Mouse (Mus musculus) layer of hippocampus, postnatal 10 days (tissue): Measurements from ENCODE around the gene Ifitm10. TPM values are rescaled to one million over a fixed set of nuclear protein-coding genes. Genes with fewer than 3 reads are reported as not detected.
A peak's percentile ranks its signal among the peaks of the same experiment; 100 is the strongest.

Experiments used
- DNase-seq, 2 experiments: peaks; one replicate each; pipeline ENCODE4 v3.0.0; 2021; ENCODE audit warnings: low spot score in 2 of 2
- total RNA-seq, 2 experiments: library from RNA; stranded (reverse); gene quantifications; 2 replicates each; pipeline ENCODE4 v1.2.3; 2021

Gene Ifitm10
- total RNA-seq, 2 experiments from 2014 or later = 21.0 to 24.6 TPM

- DNase-seq = peak; percentile 76 to 79
These were observed 95.4 kb downstream of the Ifitm10 start for GRCm38 (mm10) chr7:142278183-142278582.

Other genes with a start within 250 kb of the Ifitm10 start
- not detected for gene Gm39115, start 237.7 kb downstream of the Ifitm10 start, total RNA-seq
- gene Gm45337, start 229.1 kb downstream of the Ifitm10 start, total RNA-seq = not detected
- not detected for gene Gm29735, start 216.6 kb downstream of the Ifitm10 start, total RNA-seq
- gene Gm4553, start 208.0 kb downstream of the Ifitm10 start, total RNA-seq = not detected
- gene Krtap5-2, start 197.7 kb downstream of the Ifitm10 start, total RNA-seq = not detected
- gene Gm10153, start 183.4 kb downstream of the Ifitm10 start, total RNA-seq = not detected
- gene Krtap5-3, start 172.4 kb downstream of the Ifitm10 start, total RNA-seq = not detected
- gene Gm7579, start 161.9 kb downstream of the Ifitm10 start, total RNA-seq = not detected
- gene Krtap5-5, start 143.8 kb downstream of the Ifitm10 start, total RNA-seq = not detected
- not detected for gene Gm40460, start 132.7 kb downstream of the Ifitm10 start, total RNA-seq
- gene Gm2431, start 115.4 kb downstream of the Ifitm10 start, total RNA-seq = not detected
- gene Gm4559, start 99.4 kb downstream of the Ifitm10 start, total RNA-seq = not detected
- gene Krtap5-1, start 76.6 kb downstream of the Ifitm10 start, total RNA-seq = not detected
- not detected for gene Krtap5-4, start 70.2 kb downstream of the Ifitm10 start, total RNA-seq
- gene Gm49369, start 8.9 kb upstream of the Ifitm10 start, total RNA-seq = 1 to 10 TPM in 1 of 2 experiments, not detected in 1; 6.5 TPM
- gene Ctsd, start 14.3 kb upstream of the Ifitm10 start, total RNA-seq = 100 to 1,000 TPM; 252 to 270 TPM
- gene Syt8, start 61.1 kb upstream of the Ifitm10 start, total RNA-seq = not detected
- not detected for gene Tnni2, start 68.1 kb upstream of the Ifitm10 start, total RNA-seq
- 1 to 10 TPM; 3.6 to 5.0 TPM for gene Lsp1, start 87.1 kb upstream of the Ifitm10 start, total RNA-seq
- gene Tnnt3, start 125.1 kb upstream of the Ifitm10 start, total RNA-seq = under 1 TPM; 0.82 to 0.96 TPM
- gene Mrpl23, start 158.9 kb upstream of the Ifitm10 start, total RNA-seq = 10 to 100 TPM in 1 of 2 experiments, 1 to 10 TPM in 1; 8.4 to 12.9 TPM